Mouse (Mus musculus) cortical plate, adult 2 months (tissue): ENCODE measurements around the gene Pla2g4c.

Experiments used
- CTCF ChIP-seq: fragments of 200-500 bp; IDR thresholded peaks from 2 replicates; pipeline ENCODE4 v1.5.1; 2011; ENCODE audit warnings: mild to moderate bottlenecking, control low read depth, low read length; ENCODE audit not compliant: insufficient read depth; ENCODE audit errors: extremely low read depth
- POLR2A ChIP-seq: fragments of 200-500 bp; IDR thresholded peaks from 2 replicates; pipeline ENCODE4 v1.6.1; 2011; ENCODE audit warnings: mild to moderate bottlenecking, low read length, control low read depth; ENCODE audit not compliant: insufficient read depth; ENCODE audit errors: extremely low read depth

- no peak for TF ChIP-seq POLR2A
- no peak for TF ChIP-seq CTCF
These were observed 26.8 kb upstream of the Pla2g4c start for GRCm38 (mm10) chr7:13297636-13298035.
